Mouse (Mus musculus) midbrain, embryonic 15.5 days (tissue): ENCODE results near the gene Megf8. TPM values are rescaled to one million over a fixed set of nuclear protein-coding genes. Genes with fewer than 3 reads are reported as not detected.

ENCODE experiments used
- ATAC-seq: fragments of 200-750 bp; cut with Nextera tagmentation; replicated peaks from 2 replicates; pipeline ENCODE4 v1.8.0; 2017; ENCODE audit warnings: moderate TSS enrichment
- H3K27ac ChIP-seq: fragments of 300-500 bp; sonication (generic); 2 replicates; pipeline ENCODE4 v1.5.1; 2015; ENCODE audit warnings: mild to moderate bottlenecking, inconsistent platforms
- H3K27me3 ChIP-seq: fragments of 300-500 bp; sonication (generic); replicated peaks from 2 replicates; pipeline ENCODE4 v1.6.1; 2015; ENCODE audit warnings: inconsistent platforms
- H3K36me3 ChIP-seq: fragments of 300-500 bp; sonication (generic); replicated peaks from 2 replicates; pipeline ENCODE4 v1.6.1; 2015; ENCODE audit warnings: inconsistent platforms
- H3K4me1 ChIP-seq: fragments of 300-500 bp; sonication (generic); 2 replicates; pipeline ENCODE4 v1.6.1; 2015; ENCODE audit warnings: inconsistent platforms
- H3K4me2 ChIP-seq: fragments of 300-500 bp; sonication (generic); 2 replicates; pipeline ENCODE4 v1.6.1; 2015; ENCODE audit warnings: inconsistent platforms, mild to moderate bottlenecking, moderate library complexity
- H3K4me3 ChIP-seq: fragments of 300-500 bp; sonication (generic); 2 replicates; pipeline ENCODE4 v1.5.1; 2015; ENCODE audit warnings: mild to moderate bottlenecking, inconsistent platforms
- H3K9ac ChIP-seq: fragments of 300-500 bp; sonication (generic); 2 replicates; pipeline ENCODE4 v1.6.1; 2015; ENCODE audit warnings: mild to moderate bottlenecking, inconsistent platforms
- H3K9me3 ChIP-seq: fragments of 300-500 bp; sonication (generic); 2 replicates; pipeline ENCODE4 v1.6.1; 2016; ENCODE audit warnings: inconsistent platforms
- WGBS: fragments of 180-500 bp; shearing (Covaris S2); methylation state at CpG from one replicate; pipeline ENCODE4 v1.1.7; 2015; ENCODE audit warnings: mixed read lengths; 5-methylcytosine and 5-hydroxymethylcytosine counted together
- polyA plus RNA-seq: library from polyadenylated mRNA; unstranded; fragments of >200 nt; fragmentation: Nextera tagmentation; extraction: Ambion mirVana; gene quantifications from 2 replicates; pipeline ENCODE4 v1.2.1, GENCODE M21; 2015

Gene Megf8
- polyA plus RNA-seq, 1 experiment from 2014 or later = 27.0 TPM

- no peaks in the 10 kb centered on the region for H3K27me3 ChIP-seq
- no peak overlapping the region for H3K4me2 ChIP-seq
- peaks cover 30% of the 10 kb centered on the region for H3K4me1 ChIP-seq
- peaks cover 69% of the 10 kb centered on the region for H3K36me3 ChIP-seq
- 0 out of 2 replicates have a peak overlapping the region, but pooled peaks have one; percentile 13 for H3K27ac ChIP-seq
- no peak overlapping the region for H3K9ac ChIP-seq
- H3K9me3 ChIP-seq = no peaks in the 10 kb centered on the region
- WGBS = 65% methylated on average over 7 of the region's 7 CpGs
- H3K4me3 ChIP-seq = no peak overlapping the region
- no peak for ATAC-seq
Observed at GRCm38 (mm10) chr7:25292107-25292506, 24.9 kb upstream of the Megf8 start.

GRCm38 (mm10) chr7:25293191-25293739, 23.7 kb upstream of the Megf8 start:
- WGBS = 82% methylated on average over 10 of the region's 10 CpGs
- Histone ChIP-seq H3K9ac (no peak overlapping the region), H3K9me3 (no peaks in the 10 kb centered on the region), H3K36me3 (peaks cover 58% of the 10 kb centered on the region), H3K27ac (peak overlapping the region; percentile 31), H3K27me3 (no peaks in the 10 kb centered on the region), H3K4me3 (no peak overlapping the region), H3K4me1 (peaks cover 33% of the 10 kb centered on the region), H3K4me2 (no peak overlapping the region)
- ATAC-seq = no peak

- peaks cover 35% of the 10 kb centered on the region for H3K4me1 ChIP-seq
Observed at GRCm38 (mm10) chr7:25294495-25294894, 22.5 kb upstream of the Megf8 start.

DNA sequence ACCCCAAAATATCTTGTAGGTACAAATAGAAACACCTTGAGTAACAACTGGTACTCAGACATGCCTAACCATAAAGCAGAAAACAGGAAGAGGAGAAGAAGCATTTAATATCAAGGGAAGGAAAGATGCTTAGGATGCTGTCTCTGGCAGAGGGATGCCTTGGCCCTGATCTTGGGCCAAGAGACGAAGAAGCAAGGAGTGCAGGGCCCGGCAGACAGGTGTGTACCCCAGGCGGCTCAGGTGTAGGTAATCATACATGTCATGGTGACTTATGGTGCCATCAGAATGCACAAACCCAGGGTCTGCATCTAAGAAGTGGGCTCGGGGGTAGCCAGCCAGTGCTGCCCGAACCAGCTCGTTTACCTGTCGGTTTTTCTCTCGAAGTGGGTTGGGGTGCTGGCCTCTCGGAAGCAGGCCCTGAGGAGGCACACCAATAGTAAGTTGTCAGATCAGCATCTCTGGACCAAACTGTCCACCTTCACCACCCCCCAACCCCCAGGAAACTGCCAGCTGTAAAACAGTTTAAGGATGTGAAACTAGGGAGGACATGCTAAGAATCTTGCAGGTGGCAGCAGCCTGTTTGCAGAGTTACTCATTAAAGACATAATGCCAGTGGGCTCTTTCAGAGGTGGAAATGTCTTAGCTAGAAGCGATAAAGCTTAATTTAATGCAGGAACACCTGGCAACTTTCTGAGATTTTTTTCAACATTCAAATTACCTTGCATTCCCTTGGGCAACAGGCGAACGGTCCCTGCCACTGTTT, 21.8 kb upstream of the Megf8 start:
- Histone ChIP-seq H3K36me3 (peaks cover 40% of the 10 kb centered on the region), H3K4me2 (peak overlapping the region; percentile 61; the same call in 1 of the 2 replicates), H3K4me1 (peaks cover 35% of the 10 kb centered on the region)

More at GRCm38 (mm10) chr7:25294495-25294894, 22.5 kb upstream of the Megf8 start:
- H3K9ac ChIP-seq = no peak overlapping the region
- no peak for ATAC-seq
- 0 out of 2 replicates have a peak overlapping the region, but pooled peaks have one; percentile 9 for H3K27ac ChIP-seq
- peaks cover 46% of the 10 kb centered on the region for H3K36me3 ChIP-seq
- no peak overlapping the region for H3K4me2 ChIP-seq
- H3K27me3 ChIP-seq = no peaks in the 10 kb centered on the region
- H3K9me3 ChIP-seq = no peaks in the 10 kb centered on the region
- no peak overlapping the region for H3K4me3 ChIP-seq
- 94% methylated on average over 4 of the region's 4 CpGs for WGBS

DNA sequence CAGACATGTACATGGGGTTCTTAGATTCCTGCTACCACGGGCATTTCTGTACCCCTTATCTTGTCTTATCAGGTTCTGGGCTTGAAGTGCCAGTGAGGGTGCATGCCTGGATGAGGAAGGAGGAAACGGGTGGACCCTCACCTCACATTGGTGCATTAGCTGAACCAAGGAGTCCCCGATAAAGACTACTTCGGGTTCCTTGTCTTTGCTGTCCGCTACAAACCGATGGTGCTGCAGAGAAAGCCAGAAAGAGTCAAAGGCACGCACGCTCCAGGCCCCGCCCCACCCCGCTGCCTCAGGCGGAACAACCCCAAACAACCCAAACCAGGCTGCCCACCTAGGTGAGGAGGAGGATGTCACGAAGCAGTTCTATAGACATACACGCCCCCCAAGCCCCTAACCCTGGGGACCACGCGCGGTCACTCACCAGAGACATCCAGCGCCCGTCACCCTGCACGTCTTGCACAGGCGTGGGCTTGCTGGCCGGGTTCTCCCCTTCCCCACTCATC, 20.0 kb upstream of the Megf8 start:
- WGBS = 1% methylated on average over 21 of the region's 21 CpGs
- Histone ChIP-seq H3K27me3 (no peaks in the 10 kb centered on the region), H3K4me2 (peak overlapping the region; percentile 61), H3K9me3 (no peaks in the 10 kb centered on the region), H3K36me3 (peaks cover 26% of the 10 kb centered on the region), H3K4me3 (peak overlapping the region; percentile 88), H3K4me1 (peaks cover 33% of the 10 kb centered on the region), H3K9ac (peak overlapping the region; percentile 74), H3K27ac (peak overlapping the region; percentile 97)
- peak; percentile 44 for ATAC-seq

More for the DNA sequence above, 21.8 kb upstream of the Megf8 start:
- no peak for ATAC-seq
- Histone ChIP-seq H3K9ac (no peak overlapping the region), H3K4me3 (no peak overlapping the region), H3K9me3 (no peaks in the 10 kb centered on the region), H3K27me3 (no peaks in the 10 kb centered on the region), H3K27ac (no peak overlapping the region)
- WGBS = 90% methylated on average over 12 of the region's 12 CpGs

- under 1% methylated on average over 52 of the region's 52 CpGs for WGBS
- Histone ChIP-seq H3K4me1 (peaks cover 29% of the 10 kb centered on the region), H3K4me3 (peak within 1 kb of the TSS; percentile 88), H3K9ac (peak within 1 kb of the TSS; percentile 74), H3K27ac (peak within 1 kb of the TSS; percentile 97), H3K9me3 (no peaks in the 10 kb centered on the region), H3K27me3 (no peaks in the 10 kb centered on the region), H3K4me2 (peak within 1 kb of the TSS; percentile 61), H3K36me3 (peaks cover 20% of the 10 kb centered on the region)
- peak; percentile 89 for ATAC-seq
Observed at GRCm38 (mm10) chr7:25297454-25298325, 19.3 kb upstream of the Megf8 start, which contains the start of gene Pafah1b3. Gene Pafah1b3 (minus strand): TSS chr7:25297986.

DNA sequence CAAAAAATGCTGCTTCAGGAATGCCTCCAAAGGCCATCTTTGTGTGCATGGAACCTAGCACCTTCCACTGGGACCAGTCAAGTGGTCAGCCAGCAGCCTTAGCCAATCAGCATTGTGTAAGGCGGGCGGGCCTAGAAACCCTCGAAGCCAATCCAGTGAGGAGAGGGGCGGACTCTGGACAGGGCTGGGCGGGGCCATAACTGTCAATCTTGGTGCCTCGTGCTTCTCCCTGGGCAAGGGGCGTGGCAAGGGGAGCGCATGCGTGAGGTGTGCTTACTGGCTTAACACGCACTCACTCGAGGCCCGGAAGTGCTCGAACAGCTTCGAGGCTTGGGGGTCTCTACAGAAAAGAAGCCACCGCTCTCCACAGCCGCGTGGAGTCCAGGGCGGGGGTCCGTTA, 15.9 kb upstream of the Megf8 start, which contains the start of gene Prr19:
Gene Prr19, plus strand, starts transcription at position 349 of the 400 bp plus-strand sequence.
- Histone ChIP-seq H3K36me3 (no peaks in the 10 kb centered on the region), H3K27ac (no peak within 1 kb of the TSS), H3K27me3 (no peaks in the 10 kb centered on the region), H3K4me1 (peaks cover 20% of the 10 kb centered on the region), H3K4me2 (peak within 1 kb of the TSS; percentile 20), H3K4me3 (no peak within 1 kb of the TSS), H3K9ac (no peak within 1 kb of the TSS), H3K9me3 (no peaks in the 10 kb centered on the region)
- 51% methylated on average over 19 of the region's 19 CpGs for WGBS
- ATAC-seq = peak; percentile 40

GRCm38 (mm10) chr7:25303003-25303684, 13.8 kb upstream of the Megf8 start:
- Histone ChIP-seq H3K4me1 (peaks cover 15% of the 10 kb centered on the region), H3K27ac (no peak overlapping the region), H3K4me2 (no peak overlapping the region), H3K4me3 (no peak overlapping the region), H3K27me3 (no peaks in the 10 kb centered on the region), H3K36me3 (no peaks in the 10 kb centered on the region), H3K9me3 (no peaks in the 10 kb centered on the region), H3K9ac (no peak overlapping the region)
- 84% methylated on average over 9 of the region's 9 CpGs for WGBS
- no peak for ATAC-seq

DNA sequence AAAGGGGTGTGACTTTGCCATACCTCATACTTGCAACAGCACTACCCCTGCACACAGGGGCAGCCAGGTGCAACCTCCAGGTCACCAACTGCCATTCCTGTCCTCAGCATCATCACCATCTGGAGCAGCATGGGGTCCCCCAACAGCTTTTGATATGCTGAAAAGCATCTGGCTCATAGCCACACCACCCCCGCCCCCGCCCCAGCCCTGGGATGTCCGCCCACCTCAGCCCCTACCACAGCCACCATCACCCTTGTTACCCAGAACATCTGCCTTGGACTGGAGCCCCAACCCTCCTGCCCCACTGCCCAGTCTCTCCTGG, 13.3 kb upstream of the Megf8 start:
- no peaks in the 10 kb centered on the region for H3K27me3 ChIP-seq
- WGBS = 73% methylated on average over 3 of the region's 3 CpGs
- no peak for ATAC-seq

DNA sequence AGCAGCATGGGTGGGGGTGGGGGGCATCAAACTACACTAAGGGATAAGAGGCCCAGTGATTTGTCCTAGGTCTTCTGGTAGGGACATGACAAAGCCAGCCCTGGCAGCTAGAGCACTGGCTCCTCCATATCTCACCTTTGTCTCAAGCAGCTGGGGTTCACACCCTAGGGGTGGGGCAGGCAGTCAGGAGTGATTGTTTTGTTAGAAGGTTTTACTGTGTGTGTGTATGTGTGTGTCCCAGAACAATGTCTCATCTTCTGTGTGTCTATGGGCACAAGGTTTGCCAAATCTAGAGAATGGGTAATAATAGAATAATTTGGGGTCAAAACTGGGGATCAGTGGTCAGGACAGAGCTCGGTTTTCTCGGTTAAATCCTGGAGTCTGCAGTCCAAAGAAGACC, 11.5 kb upstream of the Megf8 start:
- Histone ChIP-seq H3K9me3 (no peaks in the 10 kb centered on the region), H3K9ac (peak overlapping the region; percentile 76), H3K27ac (peak overlapping the region; percentile 89), H3K4me1 (peaks cover 12% of the 10 kb centered on the region), H3K4me3 (peak overlapping the region; percentile 57), H3K36me3 (no peaks in the 10 kb centered on the region), H3K27me3 (no peaks in the 10 kb centered on the region), H3K4me2 (peak overlapping the region; percentile 55)
- 0 out of 2 replicates have a peak, but pooled peaks have one; percentile 37 for ATAC-seq
- WGBS = 1% methylated on average over 2 of the region's 2 CpGs

More for the DNA sequence above, 13.3 kb upstream of the Megf8 start:
- Histone ChIP-seq H3K4me1 (peaks cover 12% of the 10 kb centered on the region), H3K9ac (no peak overlapping the region), H3K4me2 (no peak overlapping the region), H3K4me3 (no peak overlapping the region), H3K36me3 (no peaks in the 10 kb centered on the region), H3K27ac (no peak overlapping the region), H3K9me3 (no peaks in the 10 kb centered on the region)

DNA sequence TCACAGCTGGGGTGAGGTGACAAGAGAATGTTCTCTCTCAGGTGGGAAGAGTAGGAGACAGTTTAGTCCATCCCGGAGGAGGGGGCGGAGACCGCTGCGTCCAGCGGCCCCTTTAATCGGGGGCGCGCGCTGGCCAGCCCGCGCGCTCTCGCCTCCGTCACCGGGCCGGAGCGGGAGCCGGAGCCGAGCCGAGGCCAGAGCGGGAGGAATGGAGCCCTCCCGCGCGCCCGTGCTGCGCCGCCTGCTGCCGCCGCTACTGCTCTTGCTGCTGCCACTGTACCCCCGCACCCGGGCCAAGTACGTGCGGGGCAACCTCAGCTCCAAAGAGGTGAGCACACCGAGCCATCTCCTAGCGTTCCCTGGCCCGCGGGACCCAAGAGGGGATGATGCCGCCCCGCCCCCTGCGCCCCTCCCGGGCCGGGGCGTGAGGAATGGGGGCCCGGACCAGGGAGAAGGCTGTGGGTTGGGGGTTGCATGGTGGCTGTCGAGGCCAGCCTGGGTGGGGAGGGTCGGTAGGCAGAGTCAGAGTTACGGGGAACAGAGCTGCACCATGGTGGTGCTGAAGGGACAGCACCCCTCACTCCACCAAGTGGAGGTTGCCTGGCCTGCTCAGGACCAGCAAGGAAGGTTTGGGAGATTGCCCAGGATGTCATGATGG, 10.9 kb upstream of the Megf8 start, which contains the start of gene Tmem145:
Gene Tmem145, plus strand, starts transcription at position 151 of the 658 bp plus-strand sequence.
- WGBS = under 1% methylated on average over 42 of the region's 47 CpGs
- Histone ChIP-seq H3K36me3 (no peaks in the 10 kb centered on the region), H3K9ac (peak within 1 kb of the TSS; percentile 76), H3K27ac (peak within 1 kb of the TSS; percentile 89), H3K4me3 (peak within 1 kb of the TSS; percentile 57), H3K4me2 (peak within 1 kb of the TSS; percentile 55), H3K27me3 (peaks cover 2% of the 10 kb centered on the region; the same call in 1 of the 2 replicates), H3K4me1 (peaks cover 12% of the 10 kb centered on the region), H3K9me3 (no peaks in the 10 kb centered on the region)
- peak; percentile 70 for ATAC-seq
